Mouse (Mus musculus) stomach, postnatal 0 days (tissue): ENCODE results near the gene Calm3.

Source experiments
- CTCF ChIP-seq: IDR thresholded peaks from 2 replicates; pipeline ENCODE4 v1.5.1; 2016; ENCODE audit warnings: antibody characterized with exemption, low read depth, mild to moderate bottlenecking, moderate library complexity
- EP300 ChIP-seq: optimal IDR thresholded peaks from 2 replicates; pipeline ENCODE3; 2016; ENCODE audit warnings: antibody characterized with exemption

- no peak for TF ChIP-seq CTCF
- no peak for TF ChIP-seq EP300
Observed at GRCm38 (mm10) chr7:16908367-16908766, 15.5 kb downstream of the Calm3 start.
